Mouse (Mus musculus): ENCODE measurements around the gene Scfd2. TPM values are rescaled to one million over a fixed set of nuclear protein-coding genes. Genes with fewer than 3 reads are reported as not detected.
A peak's percentile ranks its signal among the peaks of the same experiment; 100 is the strongest.

The Scfd2 gene
- 15.9 and 16.6 TPM in 2 replicates for polyA plus RNA-seq (2014; fragmentation: Nextera tagmentation; extraction: Ambion mirVana)

- DNase-seq (ENCODE audit: low spot score) (peak; percentile 100), ATAC-seq (ENCODE audit: insufficient number of reproducible peaks, low FRiP score, low TSS enrichment, low read depth) (peak; percentile 69)
- H3K9me3 ChIP-seq (ENCODE audit: control insufficient read depth, low read length) = no peaks in the 10 kb centered on the region
- H3K4me3 ChIP-seq (ENCODE audit: low read depth, low read length) = peak within 1 kb of the TSS; percentile 85
- no peak within 1 kb of the TSS for H3K27ac ChIP-seq (replicated peaks; ENCODE audit: low read depth, low read length)
- H3K27me3 ChIP-seq (ENCODE audit: control insufficient read depth, insufficient read depth, low read length) = no peaks in the 10 kb centered on the region
- no peaks in the 10 kb centered on the region for H3K36me3 ChIP-seq (ENCODE audit: control insufficient read depth, insufficient read depth, low read length)
- peak within 1 kb of the TSS; percentile 99 for H3K4me2 ChIP-seq (ENCODE audit: low read depth, severe bottlenecking)
- 7% methylated on average over 35 of the region's 35 CpGs for WGBS
- H3K9ac ChIP-seq (ENCODE audit: low read length) = peak within 1 kb of the TSS; percentile 57
- H3K4me1 ChIP-seq (ENCODE audit: control insufficient read depth, insufficient read depth, low read length) = peaks cover 8% of the 10 kb centered on the region; the same call in 1 of the 2 replicates
Observed at GRCm38 (mm10) chr5:74531630-74532280, at the start of gene Scfd2. TSS of gene Scfd2 (minus strand) at chr5:74531759.

GRCm38 (mm10) chr5:74571767-74572166 lies 40.2 kb upstream of the Scfd2 start:
- peaks cover 7% of the 10 kb centered on the region; the same call in 1 of the 2 replicates for H3K36me3 ChIP-seq (ENCODE audit: control insufficient read depth, insufficient read depth, low read length)

GRCm38 (mm10) chr5:74561151-74561550 lies 29.6 kb upstream of the Scfd2 start:
- no peaks in the 10 kb centered on the region for H3K4me1 ChIP-seq (ENCODE audit: control insufficient read depth, insufficient read depth, low read length)
- ATAC-seq (ENCODE audit: insufficient number of reproducible peaks, low FRiP score, low TSS enrichment, low read depth) (no peak), DNase-seq (ENCODE audit: low spot score) (no peak)
- H3K9me3 ChIP-seq (ENCODE audit: control insufficient read depth, low read length) = no peaks in the 10 kb centered on the region
- H3K36me3 ChIP-seq (ENCODE audit: control insufficient read depth, insufficient read depth, low read length) = peaks cover 18% of the 10 kb centered on the region; the same call in 1 of the 2 replicates
- 95% methylated on average over 1 of the region's 1 CpGs for WGBS
- no peak overlapping the region for H3K9ac ChIP-seq (ENCODE audit: low read length)
- H3K4me3 ChIP-seq (ENCODE audit: low read depth, low read length) = no peak overlapping the region
- no peaks in the 10 kb centered on the region for H3K27me3 ChIP-seq (ENCODE audit: control insufficient read depth, insufficient read depth, low read length)
- H3K4me2 ChIP-seq (ENCODE audit: low read depth, severe bottlenecking) = no peak overlapping the region
- no peak overlapping the region for H3K27ac ChIP-seq (replicated peaks; ENCODE audit: low read depth, low read length)

More at GRCm38 (mm10) chr5:74571767-74572166, 40.2 kb upstream of the Scfd2 start:
- 87% methylated on average over 6 of the region's 6 CpGs for whole genome bisulfite sequencing
- H3K4me3 ChIP-seq (ENCODE audit: low read depth, low read length) = no peak overlapping the region
- no peaks in the 10 kb centered on the region for H3K4me1 ChIP-seq (ENCODE audit: control insufficient read depth, insufficient read depth, low read length)
- H3K9me3 ChIP-seq (ENCODE audit: control insufficient read depth, low read length) = no peaks in the 10 kb centered on the region
- DNase-seq (ENCODE audit: low spot score) (no peak), ATAC-seq (ENCODE audit: insufficient number of reproducible peaks, low FRiP score, low TSS enrichment, low read depth) (no peak)
- no peak overlapping the region for H3K9ac ChIP-seq (ENCODE audit: low read length)
- no peaks in the 10 kb centered on the region for H3K27me3 ChIP-seq (ENCODE audit: control insufficient read depth, insufficient read depth, low read length)
- no peak overlapping the region for H3K27ac ChIP-seq (replicated peaks; ENCODE audit: low read depth, low read length)
- no peak overlapping the region for H3K4me2 ChIP-seq (ENCODE audit: low read depth, severe bottlenecking)

GRCm38 (mm10) chr5:74549566-74549965 lies 18.0 kb upstream of the Scfd2 start:
- Histone ChIP-seq H3K4me3 (ENCODE audit: low read depth, low read length) (no peak overlapping the region), H3K9ac (ENCODE audit: low read length) (no peak overlapping the region), H3K27me3 (ENCODE audit: control insufficient read depth, insufficient read depth, low read length) (no peaks in the 10 kb centered on the region), H3K4me2 (ENCODE audit: low read depth, severe bottlenecking) (no peak overlapping the region), H3K36me3 (ENCODE audit: control insufficient read depth, insufficient read depth, low read length) (peaks cover 6% of the 10 kb centered on the region; the same call in 1 of the 2 replicates), H3K27ac (replicated peaks; ENCODE audit: low read depth, low read length) (no peak overlapping the region), H3K9me3 (ENCODE audit: control insufficient read depth, low read length) (no peaks in the 10 kb centered on the region), H3K4me1 (ENCODE audit: control insufficient read depth, insufficient read depth, low read length) (no peaks in the 10 kb centered on the region)
- 94% methylated on average over 8 of the region's 8 CpGs for WGBS
- no peak for ATAC-seq (ENCODE audit: insufficient number of reproducible peaks, low FRiP score, low TSS enrichment, low read depth)
- DNase-seq (ENCODE audit: low spot score) = no peak

GRCm38 (mm10) chr5:74545606-74546005 lies 14.0 kb upstream of the Scfd2 start:
- Histone ChIP-seq H3K9ac (ENCODE audit: low read length) (no peak overlapping the region), H3K4me2 (ENCODE audit: low read depth, severe bottlenecking) (no peak overlapping the region), H3K36me3 (ENCODE audit: control insufficient read depth, insufficient read depth, low read length) (peaks cover 7% of the 10 kb centered on the region; the same call in 1 of the 2 replicates), H3K9me3 (ENCODE audit: control insufficient read depth, low read length) (no peaks in the 10 kb centered on the region), H3K27ac (replicated peaks; ENCODE audit: low read depth, low read length) (no peak overlapping the region), H3K4me1 (ENCODE audit: control insufficient read depth, insufficient read depth, low read length) (no peaks in the 10 kb centered on the region), H3K27me3 (ENCODE audit: control insufficient read depth, insufficient read depth, low read length) (no peaks in the 10 kb centered on the region), H3K4me3 (ENCODE audit: low read depth, low read length) (no peak overlapping the region)
- DNase-seq (ENCODE audit: low spot score) (no peak), ATAC-seq (ENCODE audit: insufficient number of reproducible peaks, low FRiP score, low TSS enrichment, low read depth) (no peak)
- 90% methylated on average over 4 of the region's 4 CpGs for WGBS

- DNase-seq (ENCODE audit: low spot score) = no peak
- no peak overlapping the region for H3K27ac ChIP-seq (replicated peaks; ENCODE audit: low read depth, low read length)
- 55% methylated on average over 12 of the region's 12 CpGs for WGBS
Observed at GRCm38 (mm10) chr5:74536180-74536947, 4.8 kb upstream of the Scfd2 start.

GRCm38 (mm10) chr5:74535240-74536021 lies 3.9 kb upstream of the Scfd2 start, which contains the start of gene Fip1l1:
TSS of gene Fip1l1 (plus strand) at chr5:74535449.
- under 1% methylated on average over 73 of the region's 73 CpGs for WGBS
- peak; percentile 97 for DNase-seq (ENCODE audit: low spot score)
- H3K4me2 ChIP-seq (ENCODE audit: low read depth, severe bottlenecking) = peak within 1 kb of the TSS; percentile 56
- peak within 1 kb of the TSS; percentile 88 for H3K9ac ChIP-seq (ENCODE audit: low read length)
- H3K27me3 ChIP-seq (ENCODE audit: control insufficient read depth, insufficient read depth, low read length) = no peaks in the 10 kb centered on the region
- ATAC-seq (ENCODE audit: insufficient number of reproducible peaks, low FRiP score, low TSS enrichment, low read depth) = peak; percentile 86
- peaks cover 8% of the 10 kb centered on the region; the same call in 1 of the 2 replicates for H3K4me1 ChIP-seq (ENCODE audit: control insufficient read depth, insufficient read depth, low read length)
- H3K36me3 ChIP-seq (ENCODE audit: control insufficient read depth, insufficient read depth, low read length) = no peaks in the 10 kb centered on the region
- peak within 1 kb of the TSS; percentile 70 for H3K4me3 ChIP-seq (ENCODE audit: low read depth, low read length)
- no peaks in the 10 kb centered on the region for H3K9me3 ChIP-seq (ENCODE audit: control insufficient read depth, low read length)
- peak within 1 kb of the TSS; percentile 90 for H3K27ac ChIP-seq (replicated peaks; ENCODE audit: low read depth, low read length)

More at GRCm38 (mm10) chr5:74536180-74536947, 4.8 kb upstream of the Scfd2 start:
- Histone ChIP-seq H3K9me3 (ENCODE audit: control insufficient read depth, low read length) (no peaks in the 10 kb centered on the region), H3K36me3 (ENCODE audit: control insufficient read depth, insufficient read depth, low read length) (no peaks in the 10 kb centered on the region), H3K4me2 (ENCODE audit: low read depth, severe bottlenecking) (peak overlapping the region; percentile 56), H3K27me3 (ENCODE audit: control insufficient read depth, insufficient read depth, low read length) (no peaks in the 10 kb centered on the region), H3K4me1 (ENCODE audit: control insufficient read depth, insufficient read depth, low read length) (0 out of 2 replicates have a peak, but pooled peaks cover 5% of the 10 kb centered on the region), H3K4me3 (ENCODE audit: low read depth, low read length) (peak overlapping the region; percentile 70), H3K9ac (ENCODE audit: low read length) (peak overlapping the region; percentile 88)
- no peak for ATAC-seq (ENCODE audit: insufficient number of reproducible peaks, low FRiP score, low TSS enrichment, low read depth)

GRCm38 (mm10) chr5:74530785-74531184 lies 774 bp downstream of the Scfd2 start:
- WGBS = 26% methylated on average over 16 of the region's 16 CpGs
- no peaks in the 10 kb centered on the region for H3K36me3 ChIP-seq (ENCODE audit: control insufficient read depth, insufficient read depth, low read length)
- peak overlapping the region; percentile 99 for H3K4me2 ChIP-seq (ENCODE audit: low read depth, severe bottlenecking)
- no peak for DNase-seq (ENCODE audit: low spot score)
- H3K9ac ChIP-seq (ENCODE audit: low read length) = peak overlapping the region; percentile 57
- no peaks in the 10 kb centered on the region for H3K9me3 ChIP-seq (ENCODE audit: control insufficient read depth, low read length)
- H3K27ac ChIP-seq (replicated peaks; ENCODE audit: low read depth, low read length) = no peak overlapping the region
- peak overlapping the region; percentile 85 for H3K4me3 ChIP-seq (ENCODE audit: low read depth, low read length)
- peaks cover 8% of the 10 kb centered on the region; the same call in 1 of the 2 replicates for H3K4me1 ChIP-seq (ENCODE audit: control insufficient read depth, insufficient read depth, low read length)
- H3K27me3 ChIP-seq (ENCODE audit: control insufficient read depth, insufficient read depth, low read length) = no peaks in the 10 kb centered on the region
- ATAC-seq (ENCODE audit: insufficient number of reproducible peaks, low FRiP score, low TSS enrichment, low read depth) = no peak
